Mouse (Mus musculus) liver, embryonic 11.5 days (tissue): ENCODE measurements at regions not wholly inside any gene's neighbourhood (a gene's known extent, or its start where the extent isn't known, plus 50 kb on each side); places are given as distances from the start of the nearest gene placed in this dataset.

Source experiments
- ATAC-seq: fragments of 200-750 bp; cut with Nextera tagmentation; replicated peaks from 2 replicates; pipeline ENCODE4 v1.8.0; 2017; ENCODE audit warnings: moderate number of reproducible peaks, mild to moderate bottlenecking, moderate TSS enrichment, moderate library complexity; ENCODE audit not compliant: low FRiP score
- DNase-seq: peaks from one replicate; pipeline ENCODE4 v3.0.0-alpha.2; 2017; ENCODE audit warnings: low spot score
- H3K27ac ChIP-seq: fragments of 300-500 bp; sonication (generic); 2 replicates; pipeline ENCODE4 v1.5.1; 2014; ENCODE audit warnings: mild to moderate bottlenecking, low read depth, low read length, control low read depth
- H3K27me3 ChIP-seq: fragments of 300-500 bp; sonication (generic); replicated peaks from 2 replicates; pipeline ENCODE4 v1.6.1; 2014; ENCODE audit warnings: low read length, mixed read lengths; ENCODE audit not compliant: control insufficient read depth, insufficient read depth
- H3K36me3 ChIP-seq: fragments of 300-500 bp; sonication (generic); 2 replicates; pipeline ENCODE4 v1.6.1; 2014; ENCODE audit warnings: mild to moderate bottlenecking, low read length, moderate library complexity, mixed read lengths; ENCODE audit not compliant: control insufficient read depth, insufficient read depth
- H3K4me1 ChIP-seq: fragments of 300-500 bp; sonication (generic); replicated peaks from 2 replicates; pipeline ENCODE4 v1.6.1; 2014; ENCODE audit warnings: low read length, mixed read lengths; ENCODE audit not compliant: control insufficient read depth, insufficient read depth
- H3K4me2 ChIP-seq: fragments of 300-500 bp; sonication (generic); 2 replicates; pipeline ENCODE4 v1.6.1; 2014; ENCODE audit warnings: mild to moderate bottlenecking, control low read depth, moderate library complexity
- H3K4me3 ChIP-seq: fragments of 300-500 bp; sonication (generic); 2 replicates; pipeline ENCODE4 v1.5.1; 2014; ENCODE audit warnings: low read depth, low read length, control low read depth
- H3K9ac ChIP-seq: fragments of 300-500 bp; sonication (generic); 2 replicates; pipeline ENCODE4 v1.6.1; 2014; ENCODE audit warnings: low read depth, low read length, control low read depth
- H3K9me3 ChIP-seq: fragments of 300-500 bp; sonication (generic); 2 replicates; pipeline ENCODE4 v1.6.1; 2016; ENCODE audit warnings: low read length, inconsistent platforms, mixed read lengths; ENCODE audit not compliant: control insufficient read depth
- WGBS: fragments of 180-500 bp; shearing (Covaris S2); extraction: QIAGEN DNeasy Blood & Tissue Kit; methylation state at CpG from one replicate; pipeline ENCODE4 v1.1.7; 2014; 5-methylcytosine and 5-hydroxymethylcytosine counted together

- ATAC-seq, result no peak
- Histone ChIP-seq H3K4me1 (no peaks in the 10 kb centered on the region), H3K27ac (no peak overlapping the region), H3K36me3 (no peaks in the 10 kb centered on the region), H3K9me3 (peaks cover 7% of the 10 kb centered on the region; the same call in 1 of the 2 replicates), H3K4me2 (no peak overlapping the region), H3K9ac (no peak overlapping the region), H3K4me3 (no peak overlapping the region), H3K27me3 (no peaks in the 10 kb centered on the region)
- DNase-seq, result no peak
- 71% methylated on average over 10 of the region's 10 CpGs for WGBS
Observed at GRCm38 (mm10) chr11:112593821-112594220, 188.2 kb upstream of the Sox9 start.

GRCm38 (mm10) chr11:112607359-112607758 is 174.7 kb upstream of the Sox9 start:
- no peak overlapping the region for H3K9ac ChIP-seq
- DNase-seq, result no peak
- ATAC-seq, result no peak
- no peaks in the 10 kb centered on the region for H3K4me1 ChIP-seq
- H3K9me3 ChIP-seq, result no peaks in the 10 kb centered on the region
- no peak overlapping the region for H3K4me3 ChIP-seq
- H3K4me2 ChIP-seq, result no peak overlapping the region
- no peaks in the 10 kb centered on the region for H3K27me3 ChIP-seq
- 74% methylated on average over 1 of the region's 1 CpGs for WGBS
- no peak overlapping the region for H3K27ac ChIP-seq
- H3K36me3 ChIP-seq, result no peaks in the 10 kb centered on the region

- no peak overlapping the region for H3K4me2 ChIP-seq
- H3K9me3 ChIP-seq, result no peaks in the 10 kb centered on the region
- no peak overlapping the region for H3K9ac ChIP-seq
- H3K27me3 ChIP-seq, result no peaks in the 10 kb centered on the region
- H3K27ac ChIP-seq, result no peak overlapping the region
- H3K36me3 ChIP-seq, result no peaks in the 10 kb centered on the region
- no peak for ATAC-seq
- no peaks in the 10 kb centered on the region for H3K4me1 ChIP-seq
- no peak for DNase-seq
- H3K4me3 ChIP-seq, result no peak overlapping the region
- 57% methylated on average over 3 of the region's 3 CpGs for WGBS
Observed at GRCm38 (mm10) chr11:112609277-112609676, 172.7 kb upstream of the Sox9 start.

GRCm38 (mm10) chr11:112611073-112611472 is 171.0 kb upstream of the Sox9 start:
- DNase-seq (no peak), ATAC-seq (no peak)
- no peaks in the 10 kb centered on the region for H3K4me1 ChIP-seq
- H3K27ac ChIP-seq, result no peak overlapping the region
- no peaks in the 10 kb centered on the region for H3K27me3 ChIP-seq
- no peak overlapping the region for H3K4me2 ChIP-seq
- H3K9me3 ChIP-seq, result no peaks in the 10 kb centered on the region
- no peak overlapping the region for H3K4me3 ChIP-seq
- WGBS, result 75% methylated on average over 11 of the region's 11 CpGs
- no peak overlapping the region for H3K9ac ChIP-seq
- H3K36me3 ChIP-seq, result no peaks in the 10 kb centered on the region

GRCm38 (mm10) chr11:112615629-112616028 is 166.4 kb upstream of the Sox9 start:
- DNase-seq, result no peak
- no peaks in the 10 kb centered on the region for H3K27me3 ChIP-seq
- no peak for ATAC-seq
- H3K36me3 ChIP-seq, result no peaks in the 10 kb centered on the region
- H3K27ac ChIP-seq, result no peak overlapping the region
- H3K9ac ChIP-seq, result no peak overlapping the region
- WGBS, result 79% methylated on average over 4 of the region's 4 CpGs
- H3K4me1 ChIP-seq, result no peaks in the 10 kb centered on the region
- H3K9me3 ChIP-seq, result no peaks in the 10 kb centered on the region
- H3K4me3 ChIP-seq, result no peak overlapping the region
- no peak overlapping the region for H3K4me2 ChIP-seq

GRCm38 (mm10) chr11:112616942-112617341 is 165.1 kb upstream of the Sox9 start:
- no peak overlapping the region for H3K9ac ChIP-seq
- no peak for DNase-seq
- WGBS, result 76% methylated on average over 2 of the region's 2 CpGs

GRCm38 (mm10) chr11:112620916-112621315 is 161.1 kb upstream of the Sox9 start:
- no peaks in the 10 kb centered on the region for H3K4me1 ChIP-seq
- H3K4me2 ChIP-seq, result no peak overlapping the region
- H3K9ac ChIP-seq, result no peak overlapping the region; the same call in 1 of the 2 replicates
- no peaks in the 10 kb centered on the region for H3K9me3 ChIP-seq
- H3K4me3 ChIP-seq, result no peak overlapping the region
- DNase-seq, result no peak
- H3K27ac ChIP-seq, result no peak overlapping the region
- no peaks in the 10 kb centered on the region; the same call in 1 of the 2 replicates for H3K27me3 ChIP-seq
- H3K36me3 ChIP-seq, result no peaks in the 10 kb centered on the region
- WGBS, result 37% methylated on average over 12 of the region's 12 CpGs
- no peak for ATAC-seq

More at GRCm38 (mm10) chr11:112616942-112617341, 165.1 kb upstream of the Sox9 start:
- H3K4me2 ChIP-seq, result no peak overlapping the region
- ATAC-seq, result no peak
- no peak overlapping the region for H3K27ac ChIP-seq
- no peaks in the 10 kb centered on the region for H3K9me3 ChIP-seq
- H3K36me3 ChIP-seq, result no peaks in the 10 kb centered on the region
- H3K4me3 ChIP-seq, result no peak overlapping the region
- no peaks in the 10 kb centered on the region for H3K4me1 ChIP-seq
- H3K27me3 ChIP-seq, result no peaks in the 10 kb centered on the region; the same call in 1 of the 2 replicates

- WGBS, result 49% methylated on average over 9 of the region's 9 CpGs
- Histone ChIP-seq H3K27me3 (no peaks in the 10 kb centered on the region; the same call in 1 of the 2 replicates), H3K4me2 (no peak overlapping the region), H3K9me3 (no peaks in the 10 kb centered on the region), H3K4me1 (no peaks in the 10 kb centered on the region), H3K36me3 (no peaks in the 10 kb centered on the region), H3K27ac (no peak overlapping the region), H3K9ac (no peak overlapping the region), H3K4me3 (no peak overlapping the region)
- ATAC-seq, result no peak
- DNase-seq, result no peak
Observed at GRCm38 (mm10) chr11:112621385-112622120, 160.5 kb upstream of the Sox9 start.

- Histone ChIP-seq H3K4me3 (no peak overlapping the region), H3K4me1 (no peaks in the 10 kb centered on the region), H3K27me3 (no peaks in the 10 kb centered on the region), H3K9ac (no peak overlapping the region), H3K9me3 (no peaks in the 10 kb centered on the region), H3K36me3 (no peaks in the 10 kb centered on the region), H3K4me2 (no peak overlapping the region), H3K27ac (no peak overlapping the region)
- ATAC-seq, result no peak
- 57% methylated on average over 9 of the region's 9 CpGs for WGBS
- DNase-seq, result no peak
Observed at GRCm38 (mm10) chr11:112649298-112649697, 132.7 kb upstream of the Sox9 start.
